Mouse (Mus musculus): ENCODE data around the gene Got1. TPM values are rescaled to one million over a fixed set of nuclear protein-coding genes. Genes with fewer than 3 reads are reported as not detected.
A peak's percentile ranks its signal among the peaks of the same experiment; 100 is the strongest.

Gene Got1
- total and polyA plus RNA-seq, 3 experiments: 131 to 228 (median 176) TPM

GRCm38 (mm10) chr19:43548060-43548459 lies 23.7 kb upstream of the Got1 start:
- Histone ChIP-seq H3K9ac (ENCODE audit: insufficient read depth, low read depth) (no peak overlapping the region), H3K4me2 (ENCODE audit: insufficient read depth, low read depth, poor library complexity, severe bottlenecking) (no peak overlapping the region), H3K27me3 (replicated peaks) (peaks cover 27% of the 10 kb centered on the region), H3K9me3 (replicated peaks; ENCODE audit: low read length) (no peaks in the 10 kb centered on the region), H3K4me3 (replicated peaks in 1 of 3; ENCODE audit: low read depth in 2 of 3, low read length in 2 of 3, poor library complexity in 1 of 3) (no peak overlapping the region), H3K36me3 (replicated peaks in 1 of 2; ENCODE audit: control insufficient read depth in 1 of 2, insufficient read depth in 1 of 2, low read length in 1 of 2) (no peaks in the 10 kb centered on the region), H3K27ac (ENCODE audit: insufficient read depth, low read depth) (no peak overlapping the region), H3K79me2 (replicated peaks; ENCODE audit: control insufficient read depth, extremely low read depth, insufficient read depth, poor library complexity, severe bottlenecking) (no peaks in the 10 kb centered on the region), H3K4me1 (ENCODE audit: control insufficient read depth in 1 of 2, insufficient read depth in 2 of 2) (no peaks in the 10 kb centered on the region)
- TF ChIP-seq KAT2A (IDR thresholded peaks at IDR 0.05; ENCODE audit: insufficient replicate concordance, low read length): no peak
- TF ChIP-seq SIN3A (IDR thresholded peaks at IDR 0.05; ENCODE audit: low read length): no peak
- no peak for TF ChIP-seq POLR2A (IDR thresholded peaks at IDR 0.05; ENCODE audit: low read depth, low read length)
- no peak for TF ChIP-seq JUND (conservative IDR thresholded peaks at IDR 0.05; ENCODE audit: low read depth, low read length)
- TF ChIP-seq RCOR1 (conservative IDR thresholded peaks at IDR 0.05; ENCODE audit: low read depth, low read length): no peak
- TF ChIP-seq ELF1 (IDR thresholded peaks at IDR 0.05; ENCODE audit: low read depth, low read length): no peak
- TF ChIP-seq GABPA (IDR thresholded peaks at IDR 0.05; ENCODE audit: insufficient replicate concordance, low read depth, low read length): no peak
- dilution Hi-C loops (cut with MboI; ENCODE audit: extremely low pct_ligation_motif_present, extremely low pct_unique_long_range_greater_than_20kb, low sequenced_read_pairs) (no loop called here), in situ Hi-C loops (cut with MboI; ENCODE audit: low pct_ligation_motif_present, low pct_unique_long_range_greater_than_20kb, low sequenced_read_pairs) (no loop called here)
- no peak for DNase-seq (ENCODE audit: extremely low read depth)

- TF ChIP-seq USF2 (conservative IDR thresholded peaks at IDR 0.05; ENCODE audit: low read depth, low read length) (no peak), BHLHE40 (IDR thresholded peaks at IDR 0.05; ENCODE audit: low read depth, low read length) (no peak)
- no peak for DNase-seq (ENCODE audit: extremely low read depth)
- Histone ChIP-seq H3K4me3 (replicated peaks in 1 of 3; ENCODE audit: low read depth in 2 of 3, low read length in 2 of 3, poor library complexity in 1 of 3) (no peak overlapping the region), H3K4me2 (ENCODE audit: insufficient read depth, low read depth, poor library complexity, severe bottlenecking) (peak overlapping the region; percentile 32; the same call in 1 of the 2 replicates), H3K36me3 (replicated peaks in 1 of 2; ENCODE audit: control insufficient read depth in 1 of 2, insufficient read depth in 1 of 2, low read length in 1 of 2) (no peaks in the 10 kb centered on the region), H3K27ac (ENCODE audit: insufficient read depth, low read depth) (no peak overlapping the region), H3K4me1 (ENCODE audit: control insufficient read depth in 1 of 2, insufficient read depth in 2 of 2) (no peaks in the 10 kb centered on the region), H3K27me3 (replicated peaks) (peaks cover 36% of the 10 kb centered on the region), H3K9ac (ENCODE audit: insufficient read depth, low read depth) (no peak overlapping the region), H3K79me2 (replicated peaks; ENCODE audit: control insufficient read depth, extremely low read depth, insufficient read depth, poor library complexity, severe bottlenecking) (no peaks in the 10 kb centered on the region), H3K9me3 (replicated peaks; ENCODE audit: low read length) (no peaks in the 10 kb centered on the region)
- dilution Hi-C loops (cut with MboI; ENCODE audit: extremely low pct_ligation_motif_present, extremely low pct_unique_long_range_greater_than_20kb, low sequenced_read_pairs) (no loop called here), in situ Hi-C loops (cut with MboI; ENCODE audit: low pct_ligation_motif_present, low pct_unique_long_range_greater_than_20kb, low sequenced_read_pairs) (no loop called here)
These were observed 22.1 kb upstream of the Got1 start for GRCm38 (mm10) chr19:43546337-43547117.

GRCm38 (mm10) chr19:43535372-43535771 lies 11.0 kb upstream of the Got1 start:
- H3K4me3 ChIP-seq (replicated peaks in 1 of 3; ENCODE audit: low read depth in 2 of 3, low read length in 2 of 3, poor library complexity in 1 of 3): no peak overlapping the region
- no peaks in the 10 kb centered on the region for H3K9me3 ChIP-seq (replicated peaks; ENCODE audit: low read length)
- in situ Hi-C loops (cut with MboI; ENCODE audit: low pct_ligation_motif_present, low pct_unique_long_range_greater_than_20kb, low sequenced_read_pairs) (no loop called here), dilution Hi-C loops (cut with MboI; ENCODE audit: extremely low pct_ligation_motif_present, extremely low pct_unique_long_range_greater_than_20kb, low sequenced_read_pairs) (no loop called here)
- H3K79me2 ChIP-seq (replicated peaks; ENCODE audit: control insufficient read depth, extremely low read depth, insufficient read depth, poor library complexity, severe bottlenecking): no peaks in the 10 kb centered on the region
- no peaks in the 10 kb centered on the region for H3K27me3 ChIP-seq (replicated peaks)
- no peak overlapping the region for H3K9ac ChIP-seq (ENCODE audit: insufficient read depth, low read depth)
- no peak for DNase-seq (ENCODE audit: extremely low read depth)
- no peak for TF ChIP-seq TCF12 (IDR thresholded peaks at IDR 0.05; ENCODE audit: low read depth, low read length)
- no peak for TF ChIP-seq ELF1 (IDR thresholded peaks at IDR 0.05; ENCODE audit: low read depth, low read length)
- H3K36me3 ChIP-seq (replicated peaks in 1 of 2; ENCODE audit: control insufficient read depth in 1 of 2, insufficient read depth in 1 of 2, low read length in 1 of 2): no peaks in the 10 kb centered on the region
- H3K4me2 ChIP-seq (ENCODE audit: insufficient read depth, low read depth, poor library complexity, severe bottlenecking): no peak overlapping the region
- H3K4me1 ChIP-seq (ENCODE audit: control insufficient read depth in 1 of 2, insufficient read depth in 2 of 2): peaks cover 5 to 6% of the 10 kb centered on the region in 2 experiments; a peak in 3 of 4 replicates
- H3K27ac ChIP-seq (ENCODE audit: insufficient read depth, low read depth): no peak overlapping the region
